Mouse (Mus musculus) lung, postnatal 10 days (tissue): Measurements from ENCODE around the gene Snx3.

Experiments
- DNase-seq: peaks from one replicate; pipeline ENCODE4 v3.0.0; 2021

Snx3 gene

GRCm38 (mm10) chr10:42579475-42580130 lies 77.8 kb downstream of the Snx3 start:
- no peak for DNase-seq

DNA sequence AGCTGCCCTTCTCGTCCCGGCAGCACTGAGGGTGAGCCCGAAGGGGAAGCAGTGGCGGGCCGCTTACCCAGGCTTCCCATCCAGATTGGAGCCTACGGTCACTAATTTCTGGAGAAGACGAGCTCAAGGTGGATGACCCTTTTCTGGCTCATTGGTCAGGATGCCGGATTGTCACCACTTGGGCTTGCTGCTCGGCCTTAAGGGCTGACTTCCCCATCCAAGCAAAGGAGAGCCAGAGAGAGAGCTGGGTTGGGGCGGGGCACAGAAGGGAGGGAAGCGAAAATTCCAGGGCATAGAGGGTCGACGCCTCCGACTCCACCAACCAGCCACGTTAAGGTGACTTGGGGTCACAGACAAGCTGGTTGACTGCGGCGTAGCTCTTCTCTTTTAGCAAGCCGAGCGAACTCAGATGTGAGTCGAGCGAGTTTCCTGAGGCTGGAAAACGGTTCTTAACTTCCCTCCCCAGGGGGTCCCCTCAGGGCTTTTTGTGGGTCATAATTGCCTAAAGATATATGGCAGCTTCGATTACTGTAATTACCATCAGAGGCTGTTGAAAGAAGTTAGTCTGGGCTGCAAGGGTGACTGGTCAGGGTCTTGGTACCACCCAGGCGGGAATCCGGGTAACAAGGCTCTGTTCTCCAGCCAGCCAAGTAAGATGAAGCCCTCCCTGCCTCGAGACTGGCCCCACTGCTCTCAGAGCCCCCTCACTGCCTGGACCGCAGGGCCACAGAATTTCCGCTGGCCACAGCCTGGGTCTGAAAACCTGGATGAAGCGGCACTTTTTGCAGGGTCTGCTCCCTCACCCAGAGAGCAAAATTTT lies 78.5 kb downstream of the Snx3 start:
- DNase-seq = no peak

GRCm38 (mm10) chr10:42580951-42581277 lies 79.1 kb downstream of the Snx3 start:
- no peak for DNase-seq

- no peak for DNase-seq
Observed at GRCm38 (mm10) chr10:42581694-42582565, 80.1 kb downstream of the Snx3 start.

DNA sequence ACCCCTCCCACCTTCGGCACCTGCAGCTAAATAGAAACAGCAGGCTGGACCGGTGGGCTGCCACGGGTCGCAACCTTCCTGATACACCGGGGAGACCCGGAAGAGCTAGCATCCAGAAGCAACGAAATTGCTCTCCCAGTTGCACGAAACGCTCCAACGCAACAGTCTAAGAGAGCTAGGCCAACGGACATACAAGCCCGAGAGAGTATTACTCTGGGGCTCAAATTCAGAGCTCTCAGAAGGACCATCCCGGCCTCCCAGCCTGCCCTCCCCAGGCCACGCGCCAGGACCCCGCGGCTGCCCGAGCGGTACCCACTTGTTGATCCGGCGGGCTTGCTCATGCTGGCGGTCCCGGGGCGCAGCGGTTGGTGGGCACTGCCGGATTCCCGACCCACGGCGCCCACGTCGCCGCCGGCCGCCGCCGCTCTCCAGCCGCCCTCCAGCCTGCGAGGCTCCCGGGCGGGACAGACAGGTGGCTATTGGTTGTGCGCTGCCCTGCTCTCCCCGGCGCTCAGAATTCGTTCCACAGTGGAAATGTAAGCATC lies 80.8 kb downstream of the Snx3 start:
- DNase-seq = no peak

DNA sequence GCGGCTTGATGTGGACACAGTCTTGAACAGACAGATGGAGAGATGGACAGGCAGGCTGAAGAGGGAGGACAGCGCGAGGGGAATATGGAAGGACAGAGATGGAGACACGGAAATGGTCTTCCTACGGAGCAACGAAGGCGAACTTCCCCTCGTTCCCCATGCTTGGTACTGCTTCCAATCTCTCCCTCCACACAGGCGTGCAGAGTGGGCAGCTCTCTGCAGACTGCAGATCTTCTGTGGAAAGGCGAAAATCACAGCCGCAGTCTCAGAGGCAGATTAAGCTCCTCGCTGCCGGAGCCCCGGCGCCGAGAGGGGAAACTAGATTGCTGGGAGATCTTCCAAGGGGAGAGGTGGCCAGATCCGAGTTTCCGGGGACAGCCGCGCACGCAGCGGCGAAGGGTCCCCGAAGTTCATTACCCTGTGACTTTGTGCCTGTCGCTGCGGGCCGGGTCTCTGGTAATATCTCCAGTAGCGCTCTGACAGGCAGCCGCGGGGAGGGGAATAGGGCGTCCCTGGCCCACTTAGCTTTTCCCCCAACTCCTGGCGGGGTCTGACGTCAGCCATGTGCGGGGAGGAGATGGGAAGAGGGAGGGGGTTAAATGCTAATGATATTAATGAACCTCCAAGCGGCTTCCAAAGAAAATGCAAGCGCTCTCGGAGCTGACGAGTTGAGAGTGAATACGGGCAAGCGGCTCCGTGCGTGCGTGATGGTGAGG lies 81.5 kb downstream of the Snx3 start, which contains the start of the genes Nr2e1 and Ostm1:
Gene Nr2e1 (minus strand): TSS at position 476 of the 716 bp plus-strand sequence.
Gene Ostm1 (plus strand): TSS at position 666 of the 716 bp plus-strand sequence.
- no peak for DNase-seq

DNA sequence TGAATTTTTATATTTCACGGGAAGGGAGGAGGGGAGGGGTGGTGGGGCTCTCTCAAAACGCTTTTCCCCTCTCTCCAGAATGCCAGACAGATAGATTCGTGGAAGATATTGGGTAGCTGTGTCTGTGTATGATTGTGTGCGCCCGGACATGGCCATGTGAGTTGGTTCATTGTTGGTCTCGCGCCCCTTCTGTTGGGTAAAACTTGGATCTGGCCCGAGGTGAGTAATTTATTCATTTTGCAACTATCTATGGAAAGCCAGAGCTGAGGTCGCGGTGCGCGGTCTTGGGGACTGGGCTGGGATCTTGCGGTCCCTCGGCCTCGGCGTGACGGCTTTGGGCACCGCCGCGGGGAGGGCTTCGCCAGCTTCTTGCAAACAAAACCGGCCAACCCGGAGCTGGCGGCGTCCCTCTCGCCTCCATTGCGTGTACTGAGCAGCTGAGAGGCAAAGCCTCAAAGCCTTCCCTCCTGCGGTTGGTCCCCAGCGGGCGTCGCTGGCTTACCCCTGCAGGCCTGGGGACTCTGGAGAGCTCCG lies 82.1 kb downstream of the Snx3 start:
- DNase-seq = no peak

DNA sequence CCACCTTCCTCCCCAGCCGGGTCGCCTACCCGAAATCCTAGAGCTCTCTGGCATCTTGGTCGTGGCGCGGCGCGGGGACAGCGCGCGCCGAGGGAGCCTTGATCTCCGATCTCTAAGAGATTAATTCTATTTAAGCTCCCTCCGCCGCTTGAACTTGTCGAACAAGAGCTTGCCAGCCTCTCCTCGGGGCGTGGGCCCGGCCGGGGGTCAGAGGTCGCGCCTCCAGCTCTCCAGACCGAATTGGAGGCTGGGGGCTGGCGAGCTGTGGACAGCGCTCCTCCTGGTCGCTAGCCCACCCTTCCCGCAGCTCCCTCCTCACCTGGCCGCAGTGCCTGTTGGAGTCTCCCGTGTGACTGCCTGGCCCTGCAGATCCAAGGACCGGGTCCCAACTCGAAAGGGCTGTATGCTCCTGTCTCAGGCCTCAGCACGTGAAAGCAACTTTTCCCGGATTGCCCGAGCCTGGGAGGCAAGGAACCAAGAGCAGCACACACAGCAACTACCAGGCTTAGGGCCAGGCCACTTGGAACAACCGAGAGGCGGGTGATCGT lies 82.7 kb downstream of the Snx3 start:
- DNase-seq = no peak
